Mouse (Mus musculus) kidney, adult 2 months (tissue): Measurements from ENCODE around the gene Wnt5a.

Experiments
- CTCF ChIP-seq: fragments of 200-500 bp; conservative IDR thresholded peaks from 2 replicates; pipeline ENCODE4 v1.5.1; 2011; ENCODE audit warnings: low read depth, mild to moderate bottlenecking, control low read depth, low read length, moderate library complexity, mixed read lengths; ENCODE audit not compliant: insufficient read depth, insufficient read length
- POLR2A ChIP-seq: fragments of 200-500 bp; IDR thresholded peaks from one replicate; pipeline ENCODE4 v1.6.1; 2011; ENCODE audit warnings: low read depth, low read length, control low read depth

GRCm38 (mm10) chr14:28561861-28562260 lies 57.3 kb downstream of the Wnt5a start:
- no peak for TF ChIP-seq CTCF
- no peak for TF ChIP-seq POLR2A
